Mouse (Mus musculus): ENCODE data around the gene Rtn2. TPM values are rescaled to one million over a fixed set of nuclear protein-coding genes. Genes with fewer than 3 reads are reported as not detected.
A peak's percentile ranks its signal among the peaks of the same experiment; 100 is the strongest.

The Rtn2 gene
- 111 and 114 TPM in 2 replicates for polyA plus RNA-seq (2015; fragmentation: Nextera tagmentation; extraction: Ambion mirVana)

DNA sequence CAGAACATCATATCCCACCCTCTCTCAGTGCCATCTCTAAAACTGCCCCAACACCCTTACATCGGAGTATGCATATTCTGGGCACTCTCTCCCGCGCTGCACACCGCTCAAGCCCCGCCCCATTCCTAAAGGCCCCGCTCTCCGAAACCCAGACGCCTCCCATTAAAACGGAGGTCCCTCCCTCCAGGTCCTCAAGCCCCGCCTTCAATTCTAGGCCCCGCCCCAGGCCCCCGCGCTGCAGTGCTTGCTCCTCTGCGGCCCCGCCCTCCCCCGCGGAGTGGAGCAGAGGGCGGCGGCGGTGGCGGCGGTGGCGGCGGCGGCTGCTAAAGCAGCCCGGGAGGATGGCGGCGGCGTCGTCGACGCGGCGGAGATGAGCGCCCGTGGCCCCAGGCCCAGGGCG is at the start of gene Rtn2:
TSS of gene Rtn2 (plus strand) at position 240 of the 400 bp plus-strand sequence.
- under 1% methylated on average over 28 of the region's 37 CpGs for WGBS
- H3K4me1 ChIP-seq (ENCODE audit: control insufficient read depth, insufficient read depth, low read length) = peaks cover 21% of the 10 kb centered on the region
- peaks cover 39% of the 10 kb centered on the region for H3K27me3 ChIP-seq (ENCODE audit: control insufficient read depth, insufficient read depth, low read depth, low read length)
- peak within 1 kb of the TSS; percentile 75 for H3K4me3 ChIP-seq (ENCODE audit: low read depth, low read length)
- peak; percentile 84 for ATAC-seq
- H3K4me2 ChIP-seq (ENCODE audit: low read length) = peak within 1 kb of the TSS; percentile 71
- no peaks in the 10 kb centered on the region for H3K9me3 ChIP-seq (replicated peaks; ENCODE audit: control insufficient read depth, low read length, poor library complexity, severe bottlenecking)
- peak within 1 kb of the TSS; percentile 93 for H3K9ac ChIP-seq (ENCODE audit: low read depth, low read length)
- peaks cover 4% of the 10 kb centered on the region; the same call in 1 of the 2 replicates for H3K36me3 ChIP-seq (ENCODE audit: control insufficient read depth, insufficient read depth, low read length)
- H3K27ac ChIP-seq (ENCODE audit: low read length) = peak within 1 kb of the TSS; percentile 90

GRCm38 (mm10) chr7:19234652-19235051 is 47.8 kb upstream of the Rtn2 start:
- Histone ChIP-seq H3K4me3 (ENCODE audit: low read depth, low read length) (no peak overlapping the region), H3K27ac (ENCODE audit: low read length) (no peak overlapping the region), H3K9me3 (replicated peaks; ENCODE audit: control insufficient read depth, low read length, poor library complexity, severe bottlenecking) (no peaks in the 10 kb centered on the region), H3K27me3 (ENCODE audit: control insufficient read depth, insufficient read depth, low read depth, low read length) (no peaks in the 10 kb centered on the region), H3K4me1 (ENCODE audit: control insufficient read depth, insufficient read depth, low read length) (peaks cover 3% of the 10 kb centered on the region; the same call in 1 of the 2 replicates), H3K9ac (ENCODE audit: low read depth, low read length) (no peak overlapping the region), H3K4me2 (ENCODE audit: low read length) (no peak overlapping the region), H3K36me3 (ENCODE audit: control insufficient read depth, insufficient read depth, low read length) (no peaks in the 10 kb centered on the region; the same call in 1 of the 2 replicates)
- 77% methylated on average over 5 of the region's 5 CpGs for WGBS
- no peak for ATAC-seq

GRCm38 (mm10) chr7:19235092-19235671 is 47.2 kb upstream of the Rtn2 start:
- no peak overlapping the region for H3K9ac ChIP-seq (ENCODE audit: low read depth, low read length)
- no peaks in the 10 kb centered on the region for H3K27me3 ChIP-seq (ENCODE audit: control insufficient read depth, insufficient read depth, low read depth, low read length)
- 91% methylated on average over 2 of the region's 2 CpGs for WGBS
- no peak overlapping the region for H3K4me2 ChIP-seq (ENCODE audit: low read length)
- H3K4me1 ChIP-seq (ENCODE audit: control insufficient read depth, insufficient read depth, low read length) = no peaks in the 10 kb centered on the region
- H3K4me3 ChIP-seq (ENCODE audit: low read depth, low read length) = no peak overlapping the region
- no peaks in the 10 kb centered on the region for H3K9me3 ChIP-seq (replicated peaks; ENCODE audit: control insufficient read depth, low read length, poor library complexity, severe bottlenecking)
- H3K27ac ChIP-seq (ENCODE audit: low read length) = no peak overlapping the region
- no peak for ATAC-seq
- no peaks in the 10 kb centered on the region; the same call in 1 of the 2 replicates for H3K36me3 ChIP-seq (ENCODE audit: control insufficient read depth, insufficient read depth, low read length)

DNA sequence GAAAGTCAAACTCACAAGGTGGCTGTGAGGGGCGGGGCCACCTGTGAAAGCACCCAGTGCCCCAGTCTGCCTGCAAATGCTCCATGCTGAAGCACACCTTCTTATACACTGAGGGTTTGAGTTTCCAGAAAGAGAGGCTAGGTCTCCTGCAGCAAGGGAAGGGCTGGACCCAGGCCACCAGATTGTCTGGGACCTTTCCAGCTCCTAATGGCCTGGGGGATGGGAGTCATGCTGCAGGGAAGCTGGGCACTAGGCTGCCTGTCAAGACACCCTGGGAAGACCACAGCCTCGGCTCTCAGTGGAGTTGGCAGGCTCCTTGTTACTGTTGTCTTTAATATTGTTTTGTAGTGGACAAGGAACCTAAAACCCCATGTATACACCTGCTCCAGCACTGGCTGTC is 46.0 kb upstream of the Rtn2 start:
- H3K4me3 ChIP-seq (ENCODE audit: low read depth, low read length) = no peak overlapping the region
- no peaks in the 10 kb centered on the region for H3K27me3 ChIP-seq (ENCODE audit: control insufficient read depth, insufficient read depth, low read depth, low read length)
- no peak overlapping the region for H3K27ac ChIP-seq (ENCODE audit: low read length)
- H3K4me1 ChIP-seq (ENCODE audit: control insufficient read depth, insufficient read depth, low read length) = no peaks in the 10 kb centered on the region
- no peaks in the 10 kb centered on the region for H3K36me3 ChIP-seq (ENCODE audit: control insufficient read depth, insufficient read depth, low read length)
- no peaks in the 10 kb centered on the region for H3K9me3 ChIP-seq (replicated peaks; ENCODE audit: control insufficient read depth, low read length, poor library complexity, severe bottlenecking)
- ATAC-seq = no peak
- no peak overlapping the region for H3K4me2 ChIP-seq (ENCODE audit: low read length)
- WGBS = 78% methylated on average over 2 of the region's 2 CpGs
- H3K9ac ChIP-seq (ENCODE audit: low read depth, low read length) = no peak overlapping the region

DNA sequence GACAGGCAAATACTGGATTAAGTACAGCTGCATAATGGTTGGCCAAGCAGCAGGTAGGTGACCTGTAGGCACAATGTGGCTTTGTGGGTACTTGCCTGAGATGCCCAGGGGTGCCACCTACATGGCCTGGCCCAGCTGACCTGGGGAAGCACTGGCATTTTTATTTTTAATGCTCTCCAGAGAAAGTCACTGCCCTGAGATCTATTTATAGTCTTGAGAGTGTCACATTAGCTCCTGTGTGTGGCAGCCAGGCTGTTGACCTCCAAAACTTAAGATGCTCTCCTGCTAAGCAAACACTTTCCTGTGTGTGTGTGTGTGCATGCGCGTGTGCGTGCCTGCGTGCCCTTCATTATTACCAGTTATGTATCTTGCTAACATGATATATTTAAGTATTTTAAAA is 44.1 kb upstream of the Rtn2 start:
- Histone ChIP-seq H3K9me3 (replicated peaks; ENCODE audit: control insufficient read depth, low read length, poor library complexity, severe bottlenecking) (no peaks in the 10 kb centered on the region), H3K27ac (ENCODE audit: low read length) (no peak overlapping the region), H3K4me1 (ENCODE audit: control insufficient read depth, insufficient read depth, low read length) (no peaks in the 10 kb centered on the region), H3K4me3 (ENCODE audit: low read depth, low read length) (no peak overlapping the region), H3K4me2 (ENCODE audit: low read length) (no peak overlapping the region), H3K27me3 (ENCODE audit: control insufficient read depth, insufficient read depth, low read depth, low read length) (no peaks in the 10 kb centered on the region), H3K9ac (ENCODE audit: low read depth, low read length) (no peak overlapping the region), H3K36me3 (ENCODE audit: control insufficient read depth, insufficient read depth, low read length) (no peaks in the 10 kb centered on the region)
- no peak for ATAC-seq
- WGBS = 97% methylated on average over 4 of the region's 4 CpGs

DNA sequence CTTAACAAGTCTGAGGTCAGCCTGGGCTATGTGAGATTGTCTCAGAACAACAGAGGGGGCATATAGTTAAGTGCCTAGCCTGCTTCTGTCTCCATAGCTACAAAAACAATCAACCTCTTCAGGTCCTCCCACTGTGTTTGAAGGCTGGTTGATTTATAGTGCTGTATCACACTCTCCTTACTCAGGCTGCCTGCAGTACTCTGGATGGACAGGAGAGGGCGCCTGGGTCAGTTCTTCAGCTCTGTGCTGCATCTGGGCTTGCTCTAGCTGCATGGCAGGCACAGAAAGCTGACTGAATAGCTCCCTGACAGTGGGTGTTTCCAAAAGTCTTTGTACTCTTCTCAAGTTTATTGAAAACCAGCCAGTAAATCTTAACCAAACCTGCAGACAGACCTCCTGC is 43.0 kb upstream of the Rtn2 start:
- 0% methylated on average over 1 of the region's 1 CpGs for WGBS
- Histone ChIP-seq H3K4me3 (ENCODE audit: low read depth, low read length) (no peak overlapping the region), H3K4me1 (ENCODE audit: control insufficient read depth, insufficient read depth, low read length) (no peaks in the 10 kb centered on the region), H3K27me3 (ENCODE audit: control insufficient read depth, insufficient read depth, low read depth, low read length) (no peaks in the 10 kb centered on the region), H3K9ac (ENCODE audit: low read depth, low read length) (no peak overlapping the region), H3K27ac (ENCODE audit: low read length) (no peak overlapping the region), H3K4me2 (ENCODE audit: low read length) (no peak overlapping the region), H3K36me3 (ENCODE audit: control insufficient read depth, insufficient read depth, low read length) (no peaks in the 10 kb centered on the region), H3K9me3 (replicated peaks; ENCODE audit: control insufficient read depth, low read length, poor library complexity, severe bottlenecking) (no peaks in the 10 kb centered on the region)
- ATAC-seq = peak; percentile 92

DNA sequence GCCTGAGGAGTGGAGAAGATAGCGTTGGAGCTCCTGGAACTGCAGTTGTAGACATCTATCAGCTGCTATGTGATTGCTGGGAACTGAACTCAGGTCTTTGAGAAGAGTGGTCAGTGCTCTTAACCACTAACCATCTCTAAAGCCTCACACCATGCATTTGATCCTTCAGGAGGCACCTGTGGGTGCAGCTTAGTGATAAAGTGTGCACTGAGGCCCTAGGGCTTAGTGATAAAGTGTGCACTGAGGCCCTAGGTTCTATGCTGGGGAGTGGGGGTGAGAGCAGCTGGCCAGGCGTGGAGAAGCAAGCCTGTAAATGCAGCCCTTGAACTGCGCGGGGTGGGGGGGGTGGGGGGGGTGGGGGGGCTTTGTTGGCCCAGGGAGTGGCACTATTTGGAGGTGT is 42.4 kb upstream of the Rtn2 start:
- Histone ChIP-seq H3K9me3 (replicated peaks; ENCODE audit: control insufficient read depth, low read length, poor library complexity, severe bottlenecking) (no peaks in the 10 kb centered on the region), H3K9ac (ENCODE audit: low read depth, low read length) (no peak overlapping the region), H3K27me3 (ENCODE audit: control insufficient read depth, insufficient read depth, low read depth, low read length) (no peaks in the 10 kb centered on the region), H3K4me3 (ENCODE audit: low read depth, low read length) (no peak overlapping the region), H3K4me2 (ENCODE audit: low read length) (no peak overlapping the region), H3K36me3 (ENCODE audit: control insufficient read depth, insufficient read depth, low read length) (no peaks in the 10 kb centered on the region; the same call in 1 of the 2 replicates), H3K27ac (ENCODE audit: low read length) (no peak overlapping the region), H3K4me1 (ENCODE audit: control insufficient read depth, insufficient read depth, low read length) (no peaks in the 10 kb centered on the region)
- WGBS = 70% methylated on average over 2 of the region's 4 CpGs
- ATAC-seq = no peak

GRCm38 (mm10) chr7:19240905-19241463 is 41.4 kb upstream of the Rtn2 start:
- H3K4me1 ChIP-seq (ENCODE audit: control insufficient read depth, insufficient read depth, low read length) = no peaks in the 10 kb centered on the region
- no peak for ATAC-seq
- H3K27ac ChIP-seq (ENCODE audit: low read length) = no peak overlapping the region
- H3K4me2 ChIP-seq (ENCODE audit: low read length) = no peak overlapping the region
- 94% methylated on average over 8 of the region's 8 CpGs for WGBS
- H3K9me3 ChIP-seq (replicated peaks; ENCODE audit: control insufficient read depth, low read length, poor library complexity, severe bottlenecking) = no peaks in the 10 kb centered on the region
- H3K9ac ChIP-seq (ENCODE audit: low read depth, low read length) = no peak overlapping the region
- H3K4me3 ChIP-seq (ENCODE audit: low read depth, low read length) = no peak overlapping the region
- no peaks in the 10 kb centered on the region for H3K27me3 ChIP-seq (ENCODE audit: control insufficient read depth, insufficient read depth, low read depth, low read length)
- peaks cover 7% of the 10 kb centered on the region; the same call in 1 of the 2 replicates for H3K36me3 ChIP-seq (ENCODE audit: control insufficient read depth, insufficient read depth, low read length)

DNA sequence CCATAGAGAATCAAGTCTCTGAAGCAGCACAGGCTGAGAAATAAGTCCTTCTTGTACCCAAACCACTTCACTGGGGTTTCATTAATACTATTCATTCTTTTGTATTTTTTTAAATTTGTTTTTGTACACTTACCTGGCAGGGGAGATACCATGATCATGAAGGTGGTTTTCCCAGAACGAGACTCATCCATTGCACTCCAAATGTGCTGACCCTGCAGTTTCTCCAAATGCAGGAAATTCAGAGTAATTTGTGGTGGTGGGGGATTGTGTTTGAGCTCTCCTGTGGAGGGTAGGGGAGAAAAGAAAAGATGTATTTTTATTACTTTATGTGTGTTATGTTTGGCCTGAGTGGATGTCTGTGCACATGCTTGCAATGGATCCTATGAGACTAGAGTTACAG is 40.4 kb upstream of the Rtn2 start:
- Histone ChIP-seq H3K36me3 (ENCODE audit: control insufficient read depth, insufficient read depth, low read length) (peaks cover 7% of the 10 kb centered on the region; the same call in 1 of the 2 replicates), H3K4me1 (ENCODE audit: control insufficient read depth, insufficient read depth, low read length) (no peaks in the 10 kb centered on the region), H3K9me3 (replicated peaks; ENCODE audit: control insufficient read depth, low read length, poor library complexity, severe bottlenecking) (no peaks in the 10 kb centered on the region), H3K4me3 (ENCODE audit: low read depth, low read length) (no peak overlapping the region), H3K27me3 (ENCODE audit: control insufficient read depth, insufficient read depth, low read depth, low read length) (no peaks in the 10 kb centered on the region), H3K4me2 (ENCODE audit: low read length) (no peak overlapping the region), H3K9ac (ENCODE audit: low read depth, low read length) (no peak overlapping the region), H3K27ac (ENCODE audit: low read length) (no peak overlapping the region)
- 84% methylated on average over 1 of the region's 1 CpGs for WGBS
- no peak for ATAC-seq
